Mouse (Mus musculus) lung, postnatal 0 days (tissue): ENCODE results near the gene Zfp184. TPM values are rescaled to one million over a fixed set of nuclear protein-coding genes. Genes with fewer than 3 reads are reported as not detected.

Experiments
- ATAC-seq: fragments of 200-750 bp; cut with Nextera tagmentation; 2 replicates; pipeline ENCODE4 v1.8.0; 2017; ENCODE audit warnings: moderate library complexity
- DNase-seq: peaks from one replicate; pipeline ENCODE4 v3.0.0-alpha.2; 2016; ENCODE audit warnings: low spot score
- H3K27ac ChIP-seq: fragments of 300-500 bp; sonication (generic); 2 replicates; pipeline ENCODE4 v1.5.1; 2014; ENCODE audit warnings: antibody characterized with exemption, mild to moderate bottlenecking, low read length, mixed read lengths
- H3K27me3 ChIP-seq: fragments of 300-500 bp; sonication (generic); replicated peaks from 2 replicates; pipeline ENCODE4 v1.6.1; 2014; ENCODE audit warnings: low read length, mixed read lengths; ENCODE audit not compliant: insufficient read depth
- H3K36me3 ChIP-seq: fragments of 300-500 bp; sonication (generic); 2 replicates; pipeline ENCODE4 v1.6.1; 2014; ENCODE audit warnings: low read length, mixed read lengths; ENCODE audit not compliant: insufficient read depth
- H3K4me1 ChIP-seq: fragments of 300-500 bp; sonication (generic); 2 replicates; pipeline ENCODE4 v1.6.1; 2014; ENCODE audit warnings: antibody characterized with exemption, low read depth, low read length, mixed read lengths; ENCODE audit not compliant: insufficient read depth
- H3K4me2 ChIP-seq: fragments of 300-500 bp; sonication (generic); replicated peaks from 2 replicates; pipeline ENCODE4 v1.6.1; 2014; ENCODE audit warnings: low read depth, mild to moderate bottlenecking, low read length, moderate library complexity, mixed read lengths
- H3K4me3 ChIP-seq: fragments of 300-500 bp; sonication (generic); 2 replicates; pipeline ENCODE4 v1.5.1; 2014; ENCODE audit warnings: low read depth, low read length
- H3K9ac ChIP-seq: fragments of 300-500 bp; sonication (generic); replicated peaks from 2 replicates; pipeline ENCODE4 v1.6.1; 2014; ENCODE audit warnings: low read depth, mild to moderate bottlenecking
- H3K9me3 ChIP-seq: fragments of 300-500 bp; sonication (generic); 2 replicates; pipeline ENCODE4 v1.6.1; 2016; ENCODE audit warnings: low read length, mixed read lengths
- CTCF ChIP-seq: IDR thresholded peaks from 2 replicates; pipeline ENCODE4 v1.5.1; 2016; ENCODE audit warnings: antibody characterized with exemption, mild to moderate bottlenecking
- EP300 ChIP-seq: IDR thresholded peaks from 2 replicates; pipeline ENCODE4 v1.6.1; 2016; ENCODE audit warnings: antibody characterized with exemption, mild to moderate bottlenecking, control low read depth
- WGBS: fragments of 180-500 bp; shearing (Covaris S2); extraction: QIAGEN DNeasy Blood & Tissue Kit; methylation state at CpG from one replicate; pipeline ENCODE4 v1.1.7; 2014; 5-methylcytosine and 5-hydroxymethylcytosine counted together
- microRNA counts: library from miRNA; unstranded; fragments of <30 nt; microRNA quantifications from one replicate; lab custom pipeline; 2015
- microRNA-seq: library from miRNA; unstranded; fragments of <30 nt; microRNA quantifications from one replicate; pipeline ENCODE4, GENCODE M21; 2016
- polyA plus RNA-seq: library from polyadenylated mRNA; unstranded; fragments of >200 nt; fragmentation: Nextera tagmentation; extraction: Ambion mirVana; gene quantifications from 2 replicates; pipeline ENCODE4 v1.2.1, GENCODE M21; 2015

The Zfp184 gene
- polyA plus RNA-seq, 1 experiment from 2014 or later = 2.5 TPM

DNA sequence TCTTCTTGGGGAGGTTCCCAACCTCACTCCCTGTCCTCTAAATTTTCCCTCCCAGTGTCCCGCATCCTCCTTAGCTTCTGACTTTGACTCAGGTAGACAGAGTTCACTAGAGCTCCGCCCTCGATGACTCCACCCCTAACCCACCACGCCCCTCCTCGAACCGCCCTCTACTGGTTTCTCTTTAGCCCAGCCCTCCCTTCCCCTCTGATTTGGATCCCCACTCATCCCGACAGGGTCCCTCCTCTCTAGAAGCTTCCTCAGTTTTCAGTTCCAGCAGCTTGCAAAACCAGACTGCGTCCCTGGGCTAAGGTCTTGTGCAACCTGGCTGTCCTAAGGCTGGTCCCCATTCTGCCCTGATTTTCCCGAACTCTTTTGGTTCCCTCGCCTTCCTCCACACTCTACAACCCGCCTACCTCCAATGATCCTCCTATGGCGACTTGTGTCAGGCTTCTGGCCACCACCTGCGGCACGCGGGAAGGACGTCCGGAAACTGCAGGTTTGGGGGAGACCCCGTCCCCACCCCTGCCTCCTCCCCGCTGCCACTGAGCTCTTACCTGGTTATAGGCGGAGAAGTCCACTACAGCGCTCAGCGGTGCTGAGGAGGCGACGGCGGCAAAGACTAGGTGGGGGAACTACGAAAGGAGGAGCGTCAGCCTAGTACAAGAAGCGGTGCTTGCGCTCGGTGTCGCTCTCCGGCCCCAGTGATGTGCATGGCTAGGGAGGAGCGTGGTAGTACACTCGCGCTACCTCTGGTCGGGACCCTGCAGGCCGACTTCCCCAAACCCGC is 61.6 kb downstream of the Zfp184 start:
- TF ChIP-seq EP300 (no peak), CTCF (peak; percentile 17; the same call in 1 of the 2 replicates)
- peak; percentile 73 for DNase-seq
- ATAC-seq = peak; percentile 87
- H3K27me3 ChIP-seq = peaks cover 62% of the 10 kb centered on the region
- peaks cover 4% of the 10 kb centered on the region; the same call in 1 of the 2 replicates for H3K4me1 ChIP-seq
- 1% methylated on average over 37 of the region's 38 CpGs for WGBS
- H3K4me3 ChIP-seq = peak overlapping the region; percentile 54
- H3K4me2 ChIP-seq = peak overlapping the region; percentile 94
- H3K9ac ChIP-seq = no peak overlapping the region
- no peak overlapping the region for H3K27ac ChIP-seq
- H3K36me3 ChIP-seq = no peaks in the 10 kb centered on the region
- no peaks in the 10 kb centered on the region for H3K9me3 ChIP-seq

DNA sequence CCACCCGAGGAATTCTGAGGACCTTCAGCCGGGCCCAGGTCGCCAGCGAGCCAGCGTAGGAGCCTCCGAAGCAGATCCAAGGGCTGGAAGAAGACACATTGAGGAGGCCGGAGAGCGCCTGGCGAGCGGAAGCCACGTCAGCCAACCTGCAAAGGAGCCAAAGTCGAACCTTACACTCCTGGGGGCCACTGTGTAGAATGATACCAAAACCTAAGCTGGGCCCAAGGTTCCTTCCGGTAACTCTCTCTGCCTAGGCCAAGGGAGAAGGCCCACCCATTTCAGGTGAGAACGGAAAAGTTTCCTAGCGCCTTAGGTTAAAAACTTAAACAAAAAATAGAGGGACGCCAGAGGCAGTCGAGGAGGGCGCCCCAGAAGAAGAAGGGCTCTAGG is 62.2 kb downstream of the Zfp184 start:
- H3K4me2 ChIP-seq = peak overlapping the region; percentile 94
- no peaks in the 10 kb centered on the region for H3K9me3 ChIP-seq
- H3K27me3 ChIP-seq = peaks cover 66% of the 10 kb centered on the region
- ATAC-seq (no peak), DNase-seq (no peak)
- peak overlapping the region; percentile 54 for H3K4me3 ChIP-seq
- TF ChIP-seq CTCF = no peak
- no peak for TF ChIP-seq EP300
- H3K4me1 ChIP-seq = peaks cover 4% of the 10 kb centered on the region; the same call in 1 of the 2 replicates
- no peaks in the 10 kb centered on the region for H3K36me3 ChIP-seq
- 6% methylated on average over 18 of the region's 18 CpGs for WGBS
- H3K27ac ChIP-seq = no peak overlapping the region
- H3K9ac ChIP-seq = no peak overlapping the region

- peaks cover 63% of the 10 kb centered on the region for H3K27me3 ChIP-seq
- TF ChIP-seq EP300 (no peak), CTCF (no peak)
- no peak overlapping the region for H3K9ac ChIP-seq
- no peak for ATAC-seq
- peaks cover 4% of the 10 kb centered on the region; the same call in 1 of the 2 replicates for H3K4me1 ChIP-seq
- no peak overlapping the region for H3K27ac ChIP-seq
- 50% methylated on average over 7 of the region's 7 CpGs for WGBS
- no peak overlapping the region for H3K4me3 ChIP-seq
- no peak overlapping the region for H3K4me2 ChIP-seq
- no peak for DNase-seq
- no peaks in the 10 kb centered on the region for H3K36me3 ChIP-seq
- no peaks in the 10 kb centered on the region for H3K9me3 ChIP-seq
Measured at GRCm38 (mm10) chr13:22007872-22008271, 63.0 kb downstream of the Zfp184 start.

GRCm38 (mm10) chr13:22008707-22009106 is 63.8 kb downstream of the Zfp184 start:
- H3K4me1 ChIP-seq = peaks cover 4% of the 10 kb centered on the region; the same call in 1 of the 2 replicates
- H3K36me3 ChIP-seq = no peaks in the 10 kb centered on the region
- TF ChIP-seq CTCF (no peak), EP300 (no peak)
- H3K4me2 ChIP-seq = no peak overlapping the region
- H3K27me3 ChIP-seq = peaks cover 68% of the 10 kb centered on the region
- H3K9me3 ChIP-seq = no peaks in the 10 kb centered on the region
- 80% methylated on average over 3 of the region's 3 CpGs for WGBS
- ATAC-seq = no peak
- no peak overlapping the region for H3K9ac ChIP-seq
- no peak overlapping the region for H3K27ac ChIP-seq
- no peak for DNase-seq
- H3K4me3 ChIP-seq = no peak overlapping the region

DNA sequence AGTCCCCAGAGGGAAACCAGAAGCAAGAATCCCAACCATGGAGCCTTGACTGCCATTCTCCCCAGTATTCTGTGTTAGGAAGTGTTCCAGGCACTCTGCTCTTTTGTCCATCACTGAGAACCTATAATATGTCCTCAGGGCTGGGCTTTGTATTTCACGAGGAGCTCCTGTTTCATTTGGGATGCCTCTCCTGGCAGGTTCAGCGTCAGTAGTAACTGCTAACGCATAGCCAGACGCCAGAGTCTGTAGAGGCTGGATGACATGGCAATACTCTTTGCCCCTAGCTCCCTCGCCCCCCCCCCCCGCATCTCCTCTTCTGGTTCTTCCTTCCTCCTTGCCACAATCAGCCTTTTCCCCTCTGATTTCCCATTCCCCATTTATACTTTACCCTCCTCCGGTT is 64.7 kb downstream of the Zfp184 start, which contains the start of gene Prss16:
Gene Prss16 (minus strand): TSS at position 101 of the 400 bp plus-strand sequence.
- Histone ChIP-seq H3K4me1 (peaks cover 9% of the 10 kb centered on the region; the same call in 1 of the 2 replicates), H3K9ac (no peak within 1 kb of the TSS), H3K27ac (no peak within 1 kb of the TSS), H3K4me3 (no peak within 1 kb of the TSS), H3K27me3 (peaks cover 70% of the 10 kb centered on the region), H3K9me3 (no peaks in the 10 kb centered on the region), H3K4me2 (no peak within 1 kb of the TSS), H3K36me3 (no peaks in the 10 kb centered on the region)
- DNase-seq (no peak), ATAC-seq (no peak)
- TF ChIP-seq CTCF (no peak), EP300 (no peak)
- 31% methylated on average over 7 of the region's 7 CpGs for WGBS

MicroRNAs encoded within 50 kb of the gene (microRNA counts, 519-probe panel; counts per million panel counts)
- microRNA mmu-miR-1983 (lab: Ali Mortazavi, UCI) = 4,170 counts per million, percentile 42 among the panel's probes with 10 or more counts

Small RNAs within 50 kb of the gene (microRNA-seq; reads per million reads assigned to microRNA genes)
- 0.98 reads per million for gene Gm44456
- 296 reads per million, percentile 60 among the genes with 10 or more reads in this experiment for gene Mir1983

Other genes with a start within 250 kb of the Zfp184 start
- gene Olfr1359, start 247.0 kb upstream of the Zfp184 start, polyA plus RNA-seq = not detected in 2 replicates
- gene Hist1h2bl, start 229.0 kb upstream of the Zfp184 start, polyA plus RNA-seq = not detected in 2 replicates
- 5.4 TPM in 1 of 2 replicates, not detected in the other for gene Hist1h2ai, start 228.7 kb upstream of the Zfp184 start, polyA plus RNA-seq
- gene Hist1h3h, start 227.4 kb upstream of the Zfp184 start, polyA plus RNA-seq = 2.0 TPM in 1 of 2 replicates, not detected in the other
- gene Hist1h2bm, start 223.1 kb upstream of the Zfp184 start, polyA plus RNA-seq = 0.66 and 0.67 TPM in 2 replicates
- gene Hist1h4j, start 210.0 kb upstream of the Zfp184 start, polyA plus RNA-seq = not detected in 2 replicates
- 0.84 and 0.89 TPM in 2 replicates for gene Hist1h4k, start 194.6 kb upstream of the Zfp184 start, polyA plus RNA-seq
- gene Hist1h2ak, start 191.3 kb upstream of the Zfp184 start, polyA plus RNA-seq = 7.5 and 9.4 TPM in 2 replicates
- 1.1 and 1.3 TPM in 2 replicates for gene Hist1h2bn, start 191.0 kb upstream of the Zfp184 start, polyA plus RNA-seq
- 1.4 and 2.4 TPM in 2 replicates for gene Hist1h1b, start 164.5 kb upstream of the Zfp184 start, polyA plus RNA-seq
- gene Hist1h3i, start 161.7 kb upstream of the Zfp184 start, polyA plus RNA-seq = 14.5 and 16.9 TPM in 2 replicates
- 1.3 TPM in 1 of 2 replicates, not detected in the other for gene Hist1h2an, start 157.9 kb upstream of the Zfp184 start, polyA plus RNA-seq
- 0.61 and 0.95 TPM in 2 replicates for gene Hist1h2bp, start 157.6 kb upstream of the Zfp184 start, polyA plus RNA-seq
- gene Hist1h2bq, start 134.9 kb upstream of the Zfp184 start, polyA plus RNA-seq = 3.0 and 4.5 TPM in 2 replicates
- gene Hist1h2ao, start 134.6 kb upstream of the Zfp184 start, polyA plus RNA-seq = not detected in 2 replicates
- 0.90 TPM in 1 of 2 replicates, not detected in the other for gene Hist1h4m, start 133.3 kb upstream of the Zfp184 start, polyA plus RNA-seq
- 4.6 and 6.0 TPM in 2 replicates for gene Hist1h4n, start 112.9 kb upstream of the Zfp184 start, polyA plus RNA-seq
- gene Hist1h2ap, start 111.6 kb upstream of the Zfp184 start, polyA plus RNA-seq = 382 and 386 TPM in 2 replicates
- 3.0 and 3.8 TPM in 2 replicates for gene Hist1h2br, start 111.4 kb upstream of the Zfp184 start, polyA plus RNA-seq
- not detected in 2 replicates for gene Pom121l2, start 36.1 kb downstream of the Zfp184 start, polyA plus RNA-seq
- gene Prss16, start 64.6 kb downstream of the Zfp184 start, polyA plus RNA-seq = 0.62 and 1.1 TPM in 2 replicates
- 4.2 and 5.2 TPM in 2 replicates for gene Hist1h2ah, start 90.5 kb downstream of the Zfp184 start, polyA plus RNA-seq
- 0.45 and 0.81 TPM in 2 replicates for gene Hist1h2bk, start 90.8 kb downstream of the Zfp184 start, polyA plus RNA-seq
- 4.1 and 4.6 TPM in 2 replicates for gene Hist1h4i, start 96.3 kb downstream of the Zfp184 start, polyA plus RNA-seq
- 2.7 TPM in 1 of 2 replicates, not detected in the other for gene Hist1h2ag, start 97.8 kb downstream of the Zfp184 start, polyA plus RNA-seq
- gene Hist1h2bj, start 98.1 kb downstream of the Zfp184 start, polyA plus RNA-seq = 1.0 and 1.5 TPM in 2 replicates
- gene Vmn1r188, start 139.3 kb downstream of the Zfp184 start, polyA plus RNA-seq = not detected in 2 replicates
- not detected in 2 replicates for gene Vmn1r189, start 160.7 kb downstream of the Zfp184 start, polyA plus RNA-seq
- not detected in 2 replicates for gene Vmn1r191, start 238.9 kb downstream of the Zfp184 start, polyA plus RNA-seq
- not detected in 2 replicates for gene Vmn1r192, start 246.0 kb downstream of the Zfp184 start, polyA plus RNA-seq